Mouse (Mus musculus) olfactory bulb, adult 2 months (tissue): Measurements from ENCODE around the gene Lonp2. TPM values are rescaled to one million over a fixed set of nuclear protein-coding genes. Genes with fewer than 3 reads are reported as not detected.

ENCODE experiments used
- H3K27ac ChIP-seq: fragments of 200-500 bp; 2 replicates; pipeline ENCODE4 v1.5.1; 2012; ENCODE audit warnings: low read depth, low read length; ENCODE audit not compliant: insufficient read depth
- H3K4me1 ChIP-seq: fragments of 200-500 bp; 2 replicates; pipeline ENCODE4 v1.6.1; 2012; ENCODE audit warnings: low read length; ENCODE audit not compliant: control insufficient read depth, insufficient read depth
- H3K4me3 ChIP-seq: fragments of 200-500 bp; 2 replicates; pipeline ENCODE4 v1.5.1; 2012; ENCODE audit warnings: mild to moderate bottlenecking, low read depth, low read length, moderate library complexity; ENCODE audit not compliant: insufficient read depth
- CTCF ChIP-seq: fragments of 200-500 bp; IDR thresholded peaks from 2 replicates; pipeline ENCODE4 v1.5.1; 2012; ENCODE audit warnings: low read depth, mild to moderate bottlenecking, low read length, moderate library complexity; ENCODE audit not compliant: insufficient read depth
- POLR2A ChIP-seq: fragments of 200-500 bp; IDR thresholded peaks from 2 replicates; pipeline ENCODE4 v1.6.1; 2012; ENCODE audit warnings: mild to moderate bottlenecking, low read depth, low read length, moderate library complexity; ENCODE audit not compliant: insufficient read depth
- WGBS: fragments of 180-500 bp; shearing (Covaris S2); methylation state at CpG from one replicate; pipeline ENCODE4 v1.1.7; 2018; 5-methylcytosine and 5-hydroxymethylcytosine counted together
- polyA plus RNA-seq: library from polyadenylated mRNA; stranded (reverse); fragments of >200 nt; gene quantifications from 2 replicates; pipeline ENCODE4 v1.2.4, GENCODE M21; 2012; ENCODE audit warnings: low replicate concordance; ENCODE audit not compliant: missing spikeins, insufficient read depth, insufficient read length

The Lonp2 gene
- polyA plus RNA-seq, 1 experiment: 163 TPM

GRCm38 (mm10) chr8:86642682-86643081 lies 18.8 kb downstream of the Lonp2 start:
- TF ChIP-seq POLR2A (no peak), CTCF (no peak)
- WGBS: 60% methylated on average over 3 of the region's 3 CpGs
- Histone ChIP-seq H3K4me1 (no peaks in the 10 kb centered on the region), H3K4me3 (no peak overlapping the region), H3K27ac (no peak overlapping the region)

GRCm38 (mm10) chr8:86644661-86645060 lies 20.8 kb downstream of the Lonp2 start:
- no peak overlapping the region for H3K27ac ChIP-seq
- TF ChIP-seq POLR2A: no peak
- no peak for TF ChIP-seq CTCF
- no peak overlapping the region for H3K4me3 ChIP-seq
- WGBS: 87% methylated on average over 4 of the region's 4 CpGs
- no peaks in the 10 kb centered on the region for H3K4me1 ChIP-seq

- TF ChIP-seq POLR2A (no peak), CTCF (no peak)
- WGBS: 84% methylated on average over 3 of the region's 3 CpGs
- H3K27ac ChIP-seq: no peak overlapping the region
Observed at GRCm38 (mm10) chr8:86647771-86648170, 23.9 kb downstream of the Lonp2 start.

GRCm38 (mm10) chr8:86651416-86651815 lies 27.6 kb downstream of the Lonp2 start:
- WGBS: 18% methylated on average over 5 of the region's 5 CpGs
- H3K4me1 ChIP-seq: peaks cover 11% of the 10 kb centered on the region
- no peak overlapping the region for H3K4me3 ChIP-seq
- H3K27ac ChIP-seq: peak overlapping the region; percentile 79
- TF ChIP-seq CTCF: no peak

More at GRCm38 (mm10) chr8:86647771-86648170, 23.9 kb downstream of the Lonp2 start:
- Histone ChIP-seq H3K4me3 (no peak overlapping the region), H3K4me1 (peaks cover 8% of the 10 kb centered on the region)

- Histone ChIP-seq H3K4me3 (no peak overlapping the region), H3K4me1 (peaks cover 11% of the 10 kb centered on the region), H3K27ac (peak overlapping the region; percentile 40; the same call in 1 of the 2 replicates)
- 49% methylated on average over 2 of the region's 2 CpGs for WGBS
- TF ChIP-seq CTCF (no peak), POLR2A (no peak)
Observed at GRCm38 (mm10) chr8:86652546-86652945, 28.7 kb downstream of the Lonp2 start.

GRCm38 (mm10) chr8:86654578-86654977 lies 30.7 kb downstream of the Lonp2 start:
- Histone ChIP-seq H3K4me3 (no peak overlapping the region), H3K4me1 (peaks cover 11% of the 10 kb centered on the region), H3K27ac (no peak overlapping the region)
- WGBS: 82% methylated on average over 1 of the region's 1 CpGs
- TF ChIP-seq CTCF: no peak
- no peak for TF ChIP-seq POLR2A

GRCm38 (mm10) chr8:86668750-86669149 lies 44.9 kb downstream of the Lonp2 start:
- TF ChIP-seq POLR2A: no peak
- TF ChIP-seq CTCF: no peak
- Histone ChIP-seq H3K27ac (no peak overlapping the region), H3K4me1 (peaks cover 2% of the 10 kb centered on the region; the same call in 1 of the 2 replicates), H3K4me3 (no peak overlapping the region)

- WGBS: 41% methylated on average over 4 of the region's 4 CpGs
- H3K27ac ChIP-seq: no peak overlapping the region
- H3K4me1 ChIP-seq: peaks cover 2% of the 10 kb centered on the region; the same call in 1 of the 2 replicates
- no peak for TF ChIP-seq POLR2A
- no peak for TF ChIP-seq CTCF
- no peak overlapping the region for H3K4me3 ChIP-seq
Observed at GRCm38 (mm10) chr8:86669259-86669658, 45.4 kb downstream of the Lonp2 start.

- Histone ChIP-seq H3K4me3 (no peak overlapping the region), H3K4me1 (0 out of 2 replicates have a peak, but pooled peaks cover 3% of the 10 kb centered on the region), H3K27ac (no peak overlapping the region; the same call in 1 of the 2 replicates)
- 85% methylated on average over 3 of the region's 3 CpGs for WGBS
- TF ChIP-seq POLR2A (no peak), CTCF (no peak)
Observed at GRCm38 (mm10) chr8:86686629-86687028, 62.8 kb downstream of the Lonp2 start.

- H3K27ac ChIP-seq: no peak overlapping the region
- H3K4me1 ChIP-seq: no peaks in the 10 kb centered on the region
- TF ChIP-seq CTCF (no peak), POLR2A (no peak)
- WGBS: 80% methylated on average over 1 of the region's 1 CpGs
- H3K4me3 ChIP-seq: no peak overlapping the region
Observed at GRCm38 (mm10) chr8:86692107-86692506, 68.3 kb downstream of the Lonp2 start.
